Mouse (Mus musculus) c-Kit-positive CD71-positive TER-119-negative erythroid progenitor cells, embryonic 14.5 days (primary cell): ENCODE data around the gene Ccl5.

Source experiments
- DNase-seq: peaks from one replicate; pipeline ENCODE4 v3.0.0-alpha.2; 2013; ENCODE audit warnings: low read depth

The Ccl5 gene

DNA sequence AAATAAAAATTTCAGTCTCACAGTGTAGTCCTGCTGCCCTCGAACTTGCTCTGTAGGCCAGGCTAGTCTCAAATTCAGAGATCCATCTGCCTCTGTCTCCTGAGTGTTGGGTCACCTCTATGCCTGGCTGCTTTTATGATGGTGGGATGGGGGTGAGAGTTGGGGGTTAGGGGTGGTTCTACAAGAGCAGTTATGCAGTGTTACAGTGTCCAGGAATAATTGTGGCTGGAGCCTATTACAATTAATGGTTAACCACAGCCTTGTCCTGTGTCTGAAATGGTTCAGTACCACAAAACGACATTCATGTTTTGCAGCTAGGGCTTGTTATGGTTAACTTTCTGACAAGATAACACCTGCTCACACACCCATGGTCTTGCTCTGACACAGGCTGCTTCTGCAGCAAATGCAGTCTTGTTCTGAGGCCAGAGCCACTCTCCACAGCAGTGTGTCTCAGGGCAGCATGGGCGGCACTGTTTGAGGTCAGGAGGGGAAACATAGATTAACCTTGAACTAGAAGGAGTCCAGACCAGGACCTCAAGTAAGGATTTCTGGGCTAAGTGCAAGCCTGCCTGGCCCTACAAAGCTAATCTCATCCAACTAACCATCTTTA is 8.5 kb upstream of the Ccl5 start:
- DNase-seq, result no peak

GRCm38 (mm10) chr11:83536831-83537230 is 6.5 kb upstream of the Ccl5 start:
- DNase-seq, result no peak

DNA sequence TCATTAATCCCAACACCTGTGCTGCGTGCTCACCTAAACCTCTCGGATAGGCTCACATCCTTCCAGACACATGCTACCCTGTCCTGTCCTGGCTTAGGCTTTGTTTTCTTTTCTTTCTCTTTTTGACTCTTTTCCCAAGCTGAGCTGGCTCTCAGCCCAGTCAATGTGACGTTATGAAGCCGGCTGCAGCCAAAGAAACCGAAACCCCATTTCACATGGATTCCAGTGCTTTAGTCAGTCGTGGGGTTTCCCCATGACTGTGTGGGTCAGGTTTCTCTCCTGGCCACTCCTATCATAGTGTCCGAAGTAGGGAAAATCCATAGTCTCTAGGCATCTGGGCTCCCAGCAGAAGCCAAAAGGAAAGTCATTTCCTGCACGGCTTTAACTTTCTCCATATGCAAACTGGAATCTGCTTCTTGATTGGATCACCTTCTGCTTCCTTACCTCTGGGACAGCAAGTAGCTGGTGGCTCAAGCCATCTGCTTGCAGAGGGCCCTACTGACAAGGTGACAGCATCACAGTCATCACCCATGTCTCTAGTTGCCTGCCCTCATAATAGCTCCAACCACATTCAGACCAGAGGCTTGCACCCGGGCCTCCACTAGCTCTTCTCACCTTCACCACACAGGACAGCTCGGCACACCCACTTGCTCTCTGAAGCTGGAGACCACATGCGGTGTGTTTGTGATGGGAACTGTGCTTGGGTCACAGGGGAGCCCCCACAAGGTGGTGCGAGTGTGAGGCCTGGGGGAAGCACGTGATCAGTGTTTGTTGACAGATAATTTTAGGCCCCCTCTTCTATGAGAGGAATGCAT is 4.5 kb upstream of the Ccl5 start:
- no peak for DNase-seq

- no peak for DNase-seq
Measured at GRCm38 (mm10) chr11:83534143-83534542, 3.8 kb upstream of the Ccl5 start.

DNA sequence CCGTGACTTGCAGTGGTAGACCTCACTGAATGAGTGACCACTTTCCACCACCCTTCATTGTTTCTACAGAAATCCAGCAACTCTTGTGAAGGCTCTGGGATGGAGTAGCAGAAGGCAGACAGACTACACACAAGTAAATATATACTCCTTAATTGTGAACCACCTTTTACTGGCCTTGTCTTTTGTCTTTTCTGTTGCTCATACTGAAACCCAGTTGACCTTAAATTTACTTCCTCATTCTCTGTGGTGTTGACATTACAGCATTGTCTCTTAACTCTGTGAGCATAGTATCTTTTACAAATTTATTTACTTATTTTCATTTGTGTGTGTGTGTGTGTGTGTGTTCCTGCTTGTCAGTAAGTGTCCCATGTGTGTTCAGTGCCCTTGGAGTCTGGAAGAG is 2.9 kb upstream of the Ccl5 start:
- DNase-seq, result no peak

GRCm38 (mm10) chr11:83529024-83529423 is 1.3 kb downstream of the Ccl5 start:
- DNase-seq, result no peak

- no peak for DNase-seq
Measured at GRCm38 (mm10) chr11:83522075-83522474, 8.2 kb downstream of the Ccl5 start, which contains the start of gene Heatr9. Gene Heatr9 (minus strand): TSS chr11:83522175.

DNA sequence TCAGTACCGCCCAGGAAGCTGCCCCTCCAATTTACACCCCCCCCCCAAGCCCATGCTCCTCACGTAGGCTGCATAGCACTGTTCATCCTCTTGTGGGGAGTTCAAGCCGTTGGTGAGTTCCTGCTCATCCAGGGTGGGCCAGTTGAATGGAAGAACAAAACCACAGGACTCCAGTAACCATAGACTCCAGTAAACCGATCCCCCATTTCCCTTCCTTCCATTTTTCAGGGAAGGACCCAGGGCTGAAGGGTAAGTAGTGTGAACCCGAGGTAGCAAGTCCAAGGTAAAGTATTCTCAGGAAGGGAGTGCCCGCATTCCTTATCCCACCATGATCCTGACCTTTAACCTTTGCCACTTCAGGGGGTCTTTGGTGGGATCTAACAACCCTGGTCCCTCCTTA is 11.9 kb downstream of the Ccl5 start:
- DNase-seq, result no peak

GRCm38 (mm10) chr11:83517153-83517552 is 13.2 kb downstream of the Ccl5 start:
- DNase-seq, result no peak

DNA sequence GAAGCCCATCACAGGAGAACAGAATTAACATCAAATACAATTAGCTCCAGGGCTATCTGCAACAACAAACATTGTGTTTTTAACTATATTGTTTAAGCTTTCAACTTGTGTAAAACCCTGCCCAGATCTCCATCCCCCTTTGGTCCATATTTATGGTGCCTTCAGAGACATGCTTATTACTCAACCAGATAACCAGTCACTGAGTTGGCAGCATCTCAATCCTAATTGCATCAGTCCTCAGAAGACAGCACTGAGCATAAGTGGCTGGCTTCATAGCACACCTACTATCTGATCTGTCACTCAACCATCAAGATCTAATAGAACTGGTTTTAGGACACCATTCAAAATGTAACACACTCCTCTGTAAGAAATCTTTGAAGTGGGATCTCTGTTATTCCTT is 20.8 kb downstream of the Ccl5 start:
- DNase-seq, result no peak

DNA sequence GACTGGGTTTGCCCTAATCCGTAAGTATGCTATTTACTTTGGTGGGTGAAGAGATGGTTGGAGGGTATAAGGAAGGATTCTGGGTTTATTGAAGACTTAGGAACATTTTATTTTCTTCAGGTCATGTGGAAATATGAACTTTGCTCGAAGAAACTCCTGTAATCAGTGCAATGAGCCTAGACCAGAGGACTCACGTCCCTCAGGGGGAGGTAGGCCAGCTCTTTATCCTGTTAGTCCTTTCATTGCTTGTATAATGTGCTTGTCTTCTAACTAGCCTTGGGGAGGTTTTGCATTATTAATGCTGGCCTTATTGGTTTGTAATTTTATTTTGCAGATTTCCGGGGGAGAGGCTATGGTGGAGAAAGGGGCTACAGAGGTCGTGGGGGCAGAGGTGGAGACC is 26.0 kb downstream of the Ccl5 start:
- DNase-seq, result no peak

DNA sequence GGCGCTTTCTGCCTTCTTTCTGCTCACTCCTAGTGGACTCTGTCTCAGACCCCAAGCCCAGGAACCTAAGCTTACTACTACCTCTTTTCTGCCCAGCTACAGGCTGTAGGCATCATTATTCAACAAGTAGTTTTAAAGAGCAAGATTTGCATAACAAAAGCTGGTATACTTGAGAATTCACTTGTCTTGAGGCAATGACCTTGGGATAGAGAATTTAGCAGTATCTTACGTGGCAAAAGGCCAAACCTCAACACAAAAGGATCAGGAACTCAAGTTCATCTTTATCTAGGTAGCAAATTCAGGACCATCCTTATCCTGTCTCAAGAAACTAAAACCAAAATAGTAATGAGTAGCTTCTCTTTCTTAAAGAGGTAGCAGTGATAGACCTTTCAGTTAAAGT is 34.7 kb downstream of the Ccl5 start:
- no peak for DNase-seq

DNA sequence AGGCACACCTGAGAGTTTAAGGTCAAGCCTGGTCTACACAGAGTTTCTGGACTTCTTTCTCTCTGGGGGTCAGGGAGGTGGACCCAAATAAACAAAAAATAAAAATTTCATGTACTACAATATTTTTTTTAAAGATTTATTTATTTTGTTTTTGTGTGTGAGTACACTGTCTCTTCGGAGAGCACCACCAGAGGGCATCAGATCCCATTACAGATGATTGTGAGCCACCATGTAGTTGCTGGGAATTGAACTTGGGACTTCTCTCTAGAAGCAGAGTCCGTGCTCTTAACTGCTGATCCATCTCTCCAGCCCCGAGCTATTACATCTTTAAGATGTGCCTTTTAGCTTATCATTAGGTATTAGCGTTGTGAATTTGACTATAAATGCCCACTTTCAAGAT is 38.8 kb downstream of the Ccl5 start:
- no peak for DNase-seq
